Mouse (Mus musculus) stomach, postnatal 0 days (tissue): ENCODE results near the gene Ppfibp1.

Experiments used
- CTCF ChIP-seq: IDR thresholded peaks from 2 replicates; pipeline ENCODE4 v1.5.1; 2016; ENCODE audit warnings: antibody characterized with exemption, low read depth, mild to moderate bottlenecking, moderate library complexity
- EP300 ChIP-seq: optimal IDR thresholded peaks from 2 replicates; pipeline ENCODE3; 2016; ENCODE audit warnings: antibody characterized with exemption

DNA sequence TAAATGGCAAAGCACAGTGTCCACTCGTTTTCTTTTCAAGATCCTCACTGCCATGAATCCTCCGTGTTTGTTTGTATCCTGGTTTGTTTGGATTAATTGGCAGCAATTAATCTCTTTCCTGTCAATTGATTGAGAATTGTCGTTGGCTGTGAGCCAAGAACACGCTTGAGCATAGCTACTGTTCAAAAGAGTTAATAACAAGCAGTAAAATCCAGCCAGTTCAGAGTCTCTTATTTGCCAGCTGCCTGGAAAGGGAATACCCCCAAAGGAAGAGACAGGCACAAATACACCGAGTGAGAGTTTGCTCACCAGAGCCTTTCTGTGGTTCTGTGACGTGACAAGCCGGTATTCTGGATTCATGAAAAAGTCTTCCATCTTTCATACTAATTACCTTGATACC lies 173.7 kb downstream of the Ppfibp1 start:
- TF ChIP-seq EP300 (no peak), CTCF (no peak)
